8 mouse cellular contexts compared by ENCODE assay signal in genomic region chr7:41599034-41599813, GRCm38 (mm10). TPM values are rescaled to one million over a fixed set of nuclear protein-coding genes. Genes with fewer than 3 reads are reported as not detected.
A peak's percentile ranks its signal among the peaks of the same experiment; 100 is the strongest.
DNase-seq lines count a peak whose midpoint lies in the region; ATAC-seq and TF ChIP-seq lines count a peak whose summit lies in the region.

2610021A01Rik (plus strand) TSS chr7:41599230.

- H3K4me1 ChIP-seq in forebrain, embryonic 10.5 days, result peaks cover 8% of the 10 kb centered on the region
- peaks cover 6% of the 10 kb centered on the region for H3K4me1 ChIP-seq in heart, embryonic 15.5 days (replicated peaks)
- H3K4me1 ChIP-seq in liver, embryonic 14.5 days (replicated peaks; ENCODE audit: control insufficient read depth in 2 of 2, insufficient read depth in 2 of 2, low read length in 1 of 2), result peaks cover 0 to 5% of the 10 kb centered on the region in 2 experiments; a peak in 1 of 4 replicates
- H3K4me1 ChIP-seq in neural tube, embryonic 11.5 days (ENCODE audit: control insufficient read depth, insufficient read depth, low read length), result no peaks in the 10 kb centered on the region
- H3K4me1 ChIP-seq in stomach, postnatal 0 days (replicated peaks; ENCODE audit: control insufficient read depth, insufficient read depth), result no peaks in the 10 kb centered on the region

- peak within 1 kb of the TSS; percentile 82 for H3K27ac ChIP-seq in forebrain, embryonic 10.5 days
- H3K27ac ChIP-seq in heart, embryonic 15.5 days, result peak within 1 kb of the TSS; percentile 59
- no peak within 1 kb of the TSS for H3K27ac ChIP-seq in liver, embryonic 14.5 days
- H3K27ac ChIP-seq in neural tube, embryonic 11.5 days (ENCODE audit: low read depth, low read length), result no peak within 1 kb of the TSS
- H3K27ac ChIP-seq in stomach, postnatal 0 days (replicated peaks), result peak within 1 kb of the TSS; percentile 69

- under 1% methylated on average over 41 of the region's 41 CpGs for WGBS in forebrain, embryonic 10.5 days
- under 1% methylated on average over 41 of the region's 41 CpGs for WGBS in heart, embryonic 15.5 days
- 1% methylated on average over 41 of the region's 41 CpGs for WGBS in liver, embryonic 14.5 days (ENCODE audit: insufficient replicate concordance)
- under 1% methylated on average over 41 of the region's 41 CpGs for WGBS in neural tube, embryonic 11.5 days
- WGBS in stomach, postnatal 0 days, result under 1% methylated on average over 41 of the region's 41 CpGs

- peak; percentile 81 to 83 for DNase-seq in CD8-positive naive resting alpha-beta T cell, adult 2 months (ENCODE audit: low read depth in 2 of 2, low spot score in 2 of 2)
- peak; percentile 78 for DNase-seq in c-Kit-positive CD71-negative TER-119-negative erythroid progenitor cells, embryonic 14.5 days (ENCODE audit: low read depth)
- DNase-seq in forebrain, embryonic 10.5 days (ENCODE audit: extremely low spot score, low spot score), result peak; percentile 90
- DNase-seq in kidney, postnatal 25 days, result peak; percentile 94 to 97
- peak; percentile 76 to 79 (median 79) for DNase-seq in liver, embryonic 14.5 days (ENCODE audit: low read depth in 3 of 3, low spot score in 3 of 3)
- peak; percentile 92 for DNase-seq in neural tube, embryonic 11.5 days (ENCODE audit: low spot score)
- DNase-seq in stomach, postnatal 0 days (ENCODE audit: low spot score), result peak; percentile 92

- peak within 1 kb of the TSS; percentile 72 for H3K4me2 ChIP-seq in heart, embryonic 15.5 days
- H3K4me2 ChIP-seq in liver, embryonic 14.5 days (ENCODE audit: low read depth), result peak within 1 kb of the TSS; percentile 81
- peak within 1 kb of the TSS; percentile 66 for H3K4me2 ChIP-seq in neural tube, embryonic 11.5 days (ENCODE audit: low read depth)
- peak within 1 kb of the TSS; percentile 75 for H3K4me2 ChIP-seq in stomach, postnatal 0 days (replicated peaks; ENCODE audit: low read depth)

- no peak for TF ChIP-seq EP300 in liver, embryonic 14.5 days (IDR thresholded peaks at IDR 0.05; ENCODE audit: low read depth)
- no peak for TF ChIP-seq EP300 in stomach, postnatal 0 days (optimal IDR thresholded peaks at IDR 0.05)

- peak within 1 kb of the TSS; percentile 62 for H3K9ac ChIP-seq in heart, embryonic 15.5 days
- H3K9ac ChIP-seq in liver, embryonic 14.5 days (replicated peaks), result peak within 1 kb of the TSS; percentile 80
- peak within 1 kb of the TSS; percentile 57 for H3K9ac ChIP-seq in neural tube, embryonic 11.5 days (ENCODE audit: low read length)
- peak within 1 kb of the TSS; percentile 66 for H3K9ac ChIP-seq in stomach, postnatal 0 days (ENCODE audit: low read length)

- no peaks in the 10 kb centered on the region for H3K27me3 ChIP-seq in forebrain, embryonic 10.5 days (ENCODE audit: poor library complexity, severe bottlenecking)
- H3K27me3 ChIP-seq in heart, embryonic 15.5 days, result no peaks in the 10 kb centered on the region
- no peaks in the 10 kb centered on the region for H3K27me3 ChIP-seq in liver, embryonic 14.5 days (ENCODE audit: control insufficient read depth, insufficient read depth, low read length)
- H3K27me3 ChIP-seq in neural tube, embryonic 11.5 days (ENCODE audit: control insufficient read depth, insufficient read depth, low read length), result no peaks in the 10 kb centered on the region
- H3K27me3 ChIP-seq in stomach, postnatal 0 days (ENCODE audit: control insufficient read depth, insufficient read depth, low read length), result no peaks in the 10 kb centered on the region

- 0 out of 2 replicates have a peak, but pooled peaks have one; percentile 15 for TF ChIP-seq CTCF in liver, embryonic 14.5 days (IDR thresholded peaks at IDR 0.05; ENCODE audit: low read depth)
- peak; percentile 18; the same call in 1 of the 2 replicates for TF ChIP-seq CTCF in stomach, postnatal 0 days (IDR thresholded peaks at IDR 0.05; ENCODE audit: low read depth)

- no peaks in the 10 kb centered on the region for H3K9me3 ChIP-seq in forebrain, embryonic 10.5 days
- no peaks in the 10 kb centered on the region for H3K9me3 ChIP-seq in heart, embryonic 15.5 days (replicated peaks)
- H3K9me3 ChIP-seq in liver, embryonic 14.5 days (ENCODE audit: control insufficient read depth, low read length), result no peaks in the 10 kb centered on the region
- H3K9me3 ChIP-seq in neural tube, embryonic 11.5 days (ENCODE audit: control insufficient read depth, low read length), result no peaks in the 10 kb centered on the region
- no peaks in the 10 kb centered on the region for H3K9me3 ChIP-seq in stomach, postnatal 0 days (ENCODE audit: control insufficient read depth, low read length)

- H3K36me3 ChIP-seq in forebrain, embryonic 10.5 days (replicated peaks), result peaks cover 24% of the 10 kb centered on the region
- no peaks in the 10 kb centered on the region for H3K36me3 ChIP-seq in heart, embryonic 15.5 days
- H3K36me3 ChIP-seq in liver, embryonic 14.5 days (replicated peaks; ENCODE audit: control insufficient read depth, insufficient read depth, low read depth), result no peaks in the 10 kb centered on the region
- H3K36me3 ChIP-seq in neural tube, embryonic 11.5 days (ENCODE audit: control insufficient read depth, insufficient read depth, low read length), result no peaks in the 10 kb centered on the region
- no peaks in the 10 kb centered on the region for H3K36me3 ChIP-seq in stomach, postnatal 0 days (ENCODE audit: control insufficient read depth, insufficient read depth, low read length)

- peak; percentile 98 for ATAC-seq in heart, embryonic 15.5 days (replicated peaks; ENCODE audit: insufficient number of reproducible peaks, insufficient read depth, low FRiP score, low read depth)
- ATAC-seq in liver, embryonic 14.5 days (ENCODE audit: insufficient read depth), result peak; percentile 96
- ATAC-seq in neural tube, embryonic 11.5 days (ENCODE audit: insufficient read depth, low FRiP score, low TSS enrichment), result peak; percentile 97
- peak; percentile 100 for ATAC-seq in stomach, postnatal 0 days (ENCODE audit: low FRiP score, low TSS enrichment)

- H3K4me3 ChIP-seq in forebrain, embryonic 10.5 days, result peak within 1 kb of the TSS; percentile 63
- peak within 1 kb of the TSS; percentile 64 for H3K4me3 ChIP-seq in heart, embryonic 15.5 days
- H3K4me3 ChIP-seq in liver, embryonic 14.5 days (ENCODE audit: insufficient read depth in 1 of 2, low read depth in 2 of 2, low read length in 2 of 2), result peak within 1 kb of the TSS; percentile 77 to 95
- peak within 1 kb of the TSS; percentile 64 for H3K4me3 ChIP-seq in neural tube, embryonic 11.5 days (ENCODE audit: low read depth, low read length)
- H3K4me3 ChIP-seq in stomach, postnatal 0 days (ENCODE audit: low read depth, low read length), result peak within 1 kb of the TSS; percentile 63

RNA-seq across cellular contexts. Expression of gene 2610021A01Rik, which starts in this region (rescaled TPM):
- polyA plus RNA-seq in forebrain, embryonic 10.5 days (2016; fragmentation: Nextera tagmentation; extraction: Ambion mirVana), result 14.4 and 16.5 TPM in 2 replicates
- 6.3 and 6.8 TPM in 2 replicates for polyA plus RNA-seq in heart, embryonic 15.5 days (2015; fragmentation: Nextera tagmentation; extraction: Ambion mirVana)
- 2.5 and 4.0 TPM in 2 replicates for polyA plus RNA-seq in liver, embryonic 14.5 days (2012; rRNA removed)
- polyA plus RNA-seq in liver, embryonic 14.5 days (2014; fragmentation: Nextera tagmentation; extraction: Ambion mirVana), result 4.3 and 5.5 TPM in 2 replicates
- polyA plus RNA-seq in neural tube, embryonic 11.5 days (2014; fragmentation: Nextera tagmentation; extraction: Ambion mirVana), result 15.9 and 17.0 TPM in 2 replicates
- 3.6 and 3.7 TPM in 2 replicates for polyA plus RNA-seq in stomach, postnatal 0 days (2015; fragmentation: Nextera tagmentation; extraction: Ambion mirVana)

Comparison
In these comparisons a context has a peak if more than half of its experiments do, and no peak if none do; other contexts are left out.
1. H3K27ac ChIP-seq: peak in forebrain, embryonic 10.5 days (single experiment), heart, embryonic 15.5 days (single experiment) and stomach, postnatal 0 days (single experiment); none in liver, embryonic 14.5 days (single experiment) and neural tube, embryonic 11.5 days (single experiment).
2. Peak in every context shown above with its lines, with median percentiles within 50 percentile points of each other: DNase-seq, H3K4me3 ChIP-seq, ATAC-seq, H3K4me2 ChIP-seq and H3K9ac ChIP-seq.